Mouse (Mus musculus): ENCODE results near the gene Pigq. TPM values are rescaled to one million over a fixed set of nuclear protein-coding genes. Genes with fewer than 3 reads are reported as not detected.

Gene Pigq
- total and polyA plus RNA-seq, 3 experiments, result 41.4 to 431 (median 136) TPM

DNA sequence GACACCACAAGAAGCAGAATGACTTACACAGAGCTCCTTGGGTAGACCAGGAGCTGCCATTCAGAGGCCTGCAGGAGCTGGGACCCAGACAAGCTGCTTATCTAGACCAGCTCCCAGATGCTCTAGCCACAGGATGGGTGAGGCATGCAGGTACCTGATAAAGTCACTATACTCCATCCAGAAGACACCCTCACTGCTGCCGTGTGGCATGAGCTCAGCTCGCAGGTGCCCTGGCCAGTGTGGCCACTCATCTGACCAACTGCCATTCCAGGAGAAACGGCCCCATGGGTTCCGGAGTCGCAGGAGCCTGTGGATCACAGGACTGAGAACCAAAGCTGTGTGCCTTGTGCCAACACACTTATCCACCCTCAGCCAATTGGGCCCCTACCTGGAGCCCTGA, 16.8 kb upstream of the Pigq start:
- H3K27me3 ChIP-seq (ENCODE audit: insufficient read depth, low read length), result no peaks in the 10 kb centered on the region; the same call in 1 of the 2 replicates
- DNase-seq (ENCODE audit: low spot score), result peak; percentile 65
- ATAC-seq (ENCODE audit: extremely low read depth, insufficient number of reproducible peaks, low FRiP score, poor library complexity, severe bottlenecking), result peak; percentile 80
- H3K9me3 ChIP-seq (replicated peaks), result no peaks in the 10 kb centered on the region
- peaks cover 61% of the 10 kb centered on the region for H3K4me1 ChIP-seq (ENCODE audit: insufficient read depth, low read depth, low read length)
- peak; percentile 94 for TF ChIP-seq TAL1 (conservative IDR thresholded peaks at IDR 0.05; ENCODE audit: low read depth, low read length)
- no peak for TF ChIP-seq GATA1 (IDR thresholded peaks at IDR 0.05; ENCODE audit: borderline replicate concordance, low read length)
- peaks cover 94% of the 10 kb centered on the region for H3K36me3 ChIP-seq (replicated peaks)
- H3K4me3 ChIP-seq (ENCODE audit: low read depth, low read length), result peak overlapping the region; percentile 58; the same call in 1 of the 2 replicates

DNA sequence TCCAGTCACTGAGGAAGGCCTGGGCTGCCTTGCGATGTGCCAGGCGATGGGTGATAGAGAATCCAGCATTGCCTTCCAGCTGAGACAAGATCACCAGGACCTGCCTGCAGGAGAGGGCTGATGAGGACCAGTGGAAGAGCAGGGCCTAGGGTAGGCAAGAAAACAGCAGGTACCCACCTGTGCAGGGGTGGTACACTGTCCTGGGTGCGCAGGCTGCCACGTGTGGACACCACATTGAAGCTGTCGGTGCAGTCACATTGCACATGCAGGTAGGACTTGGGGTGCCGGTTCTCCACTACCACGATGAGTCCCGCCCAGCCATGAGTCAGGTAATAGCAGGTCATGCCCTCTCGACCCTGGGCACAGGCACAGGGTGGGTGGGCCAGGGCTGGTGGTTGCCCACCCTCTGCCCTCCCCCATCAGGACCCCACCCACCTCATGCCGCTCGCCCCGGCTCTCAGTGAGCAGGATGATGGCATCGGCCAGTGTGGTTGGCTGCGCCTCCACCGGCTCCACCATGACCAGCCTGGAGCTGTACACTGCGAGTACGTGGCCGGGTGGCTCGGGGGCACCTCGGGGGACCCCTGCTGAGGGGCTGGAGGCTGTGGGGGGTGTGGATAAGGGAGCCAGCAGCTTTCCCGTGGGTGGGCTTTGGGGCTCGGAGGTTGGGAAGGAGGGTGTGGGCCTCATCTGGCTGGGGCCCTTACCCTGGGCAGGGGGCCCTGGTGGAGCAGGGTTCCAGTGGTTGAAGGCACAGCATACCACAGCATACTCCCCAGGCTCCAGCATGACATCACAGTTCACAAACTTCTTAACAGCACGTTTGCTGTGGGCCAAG, 15.1 kb upstream of the Pigq start:
- Histone ChIP-seq H3K4me1 (ENCODE audit: insufficient read depth, low read depth, low read length) (peaks cover 55% of the 10 kb centered on the region), H3K4me3 (ENCODE audit: low read depth, low read length) (peak overlapping the region; percentile 13), H3K36me3 (replicated peaks) (peaks cover 87% of the 10 kb centered on the region), H3K9me3 (replicated peaks) (no peaks in the 10 kb centered on the region), H3K27me3 (ENCODE audit: insufficient read depth, low read length) (no peaks in the 10 kb centered on the region; the same call in 1 of the 2 replicates)
- DNase-seq (ENCODE audit: low spot score) (no peak), ATAC-seq (ENCODE audit: extremely low read depth, insufficient number of reproducible peaks, low FRiP score, poor library complexity, severe bottlenecking) (no peak)
- TF ChIP-seq TAL1 (conservative IDR thresholded peaks at IDR 0.05; ENCODE audit: low read depth, low read length), result no peak
- TF ChIP-seq CTCF (IDR thresholded peaks at IDR 0.05; ENCODE audit: low read depth, low read length), result no peak
- no peak for TF ChIP-seq GATA2 (IDR thresholded peaks at IDR 0.05; ENCODE audit: borderline replicate concordance, low read depth, low read length)
- TF ChIP-seq GATA1 (IDR thresholded peaks at IDR 0.05; ENCODE audit: borderline replicate concordance, low read length), result no peak
- TF ChIP-seq POLR2AphosphoS5 (IDR thresholded peaks at IDR 0.05; ENCODE audit: insufficient replicate concordance, low read depth, low read length), result no peak

GRCm38 (mm10) chr17:25958771-25959494, 14.2 kb upstream of the Pigq start:
- ATAC-seq (ENCODE audit: extremely low read depth, insufficient number of reproducible peaks, low FRiP score, poor library complexity, severe bottlenecking) (no peak), DNase-seq (ENCODE audit: low spot score) (no peak)
- TF ChIP-seq POLR2AphosphoS5 (IDR thresholded peaks at IDR 0.05; ENCODE audit: insufficient replicate concordance, low read depth, low read length) (no peak), TAL1 (conservative IDR thresholded peaks at IDR 0.05; ENCODE audit: low read depth, low read length) (no peak), CTCF (IDR thresholded peaks at IDR 0.05; ENCODE audit: low read depth, low read length) (no peak), GATA1 (IDR thresholded peaks at IDR 0.05; ENCODE audit: borderline replicate concordance, low read length) (no peak), GATA2 (IDR thresholded peaks at IDR 0.05; ENCODE audit: borderline replicate concordance, low read depth, low read length) (no peak)
- H3K27me3 ChIP-seq (ENCODE audit: insufficient read depth, low read length), result no peaks in the 10 kb centered on the region; the same call in 1 of the 2 replicates
- no peaks in the 10 kb centered on the region for H3K9me3 ChIP-seq (replicated peaks)
- peaks cover 78% of the 10 kb centered on the region for H3K36me3 ChIP-seq (replicated peaks)
- H3K4me1 ChIP-seq (ENCODE audit: insufficient read depth, low read depth, low read length), result peaks cover 45% of the 10 kb centered on the region
- 0 out of 2 replicates have a peak overlapping the region, but pooled peaks have one; percentile 13 for H3K4me3 ChIP-seq (ENCODE audit: low read depth, low read length)

GRCm38 (mm10) chr17:25957586-25958051, 12.9 kb upstream of the Pigq start:
- ATAC-seq (ENCODE audit: extremely low read depth, insufficient number of reproducible peaks, low FRiP score, poor library complexity, severe bottlenecking) (no peak), DNase-seq (ENCODE audit: low spot score) (no peak)
- Histone ChIP-seq H3K4me1 (ENCODE audit: insufficient read depth, low read depth, low read length) (peaks cover 32% of the 10 kb centered on the region), H3K9me3 (replicated peaks) (no peaks in the 10 kb centered on the region), H3K27me3 (ENCODE audit: insufficient read depth, low read length) (peaks cover 10% of the 10 kb centered on the region), H3K36me3 (replicated peaks) (peaks cover 65% of the 10 kb centered on the region), H3K4me3 (ENCODE audit: low read depth, low read length) (no peak overlapping the region)
- no peak for TF ChIP-seq GATA1 (IDR thresholded peaks at IDR 0.05; ENCODE audit: borderline replicate concordance, low read length)
- TF ChIP-seq GATA2 (IDR thresholded peaks at IDR 0.05; ENCODE audit: borderline replicate concordance, low read depth, low read length), result no peak
- TF ChIP-seq TAL1 (conservative IDR thresholded peaks at IDR 0.05; ENCODE audit: low read depth, low read length), result no peak
- no peak for TF ChIP-seq CTCF (IDR thresholded peaks at IDR 0.05; ENCODE audit: low read depth, low read length)
- no peak for TF ChIP-seq POLR2AphosphoS5 (IDR thresholded peaks at IDR 0.05; ENCODE audit: insufficient replicate concordance, low read depth, low read length)

DNA sequence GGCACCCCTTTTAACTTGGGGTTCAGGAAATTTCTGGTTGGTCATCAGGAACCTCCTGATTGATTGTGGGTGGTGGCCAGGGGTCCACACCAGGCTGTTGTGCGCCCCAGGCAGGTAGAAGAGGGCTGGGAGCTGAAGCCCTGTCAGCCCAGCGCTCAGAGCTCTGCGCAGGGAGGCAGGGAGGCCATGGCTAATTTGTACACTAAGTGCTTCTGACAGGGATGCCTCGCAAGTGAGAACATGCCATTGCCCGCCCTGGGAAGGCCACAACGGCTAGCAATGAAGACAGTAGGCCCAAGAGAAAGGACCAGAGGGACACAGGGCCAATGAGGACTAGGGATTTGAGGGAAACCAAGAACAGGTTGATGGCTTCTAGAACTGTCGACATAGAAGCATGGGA, 11.9 kb upstream of the Pigq start:
- H3K27me3 ChIP-seq (ENCODE audit: insufficient read depth, low read length), result peaks cover 20% of the 10 kb centered on the region
- H3K4me1 ChIP-seq (ENCODE audit: insufficient read depth, low read depth, low read length), result peaks cover 30% of the 10 kb centered on the region
- peaks cover 55% of the 10 kb centered on the region for H3K36me3 ChIP-seq (replicated peaks)
- ATAC-seq (ENCODE audit: extremely low read depth, insufficient number of reproducible peaks, low FRiP score, poor library complexity, severe bottlenecking) (no peak), DNase-seq (ENCODE audit: low spot score) (no peak)
- H3K4me3 ChIP-seq (ENCODE audit: low read depth, low read length), result no peak overlapping the region
- TF ChIP-seq GATA1 (IDR thresholded peaks at IDR 0.05; ENCODE audit: borderline replicate concordance, low read length), result no peak
- no peak for TF ChIP-seq CTCF (IDR thresholded peaks at IDR 0.05; ENCODE audit: low read depth, low read length)
- no peak for TF ChIP-seq POLR2AphosphoS5 (IDR thresholded peaks at IDR 0.05; ENCODE audit: insufficient replicate concordance, low read depth, low read length)
- no peak for TF ChIP-seq TAL1 (conservative IDR thresholded peaks at IDR 0.05; ENCODE audit: low read depth, low read length)
- TF ChIP-seq GATA2 (IDR thresholded peaks at IDR 0.05; ENCODE audit: borderline replicate concordance, low read depth, low read length), result no peak
- peaks cover 3% of the 10 kb centered on the region for H3K9me3 ChIP-seq (replicated peaks)

DNA sequence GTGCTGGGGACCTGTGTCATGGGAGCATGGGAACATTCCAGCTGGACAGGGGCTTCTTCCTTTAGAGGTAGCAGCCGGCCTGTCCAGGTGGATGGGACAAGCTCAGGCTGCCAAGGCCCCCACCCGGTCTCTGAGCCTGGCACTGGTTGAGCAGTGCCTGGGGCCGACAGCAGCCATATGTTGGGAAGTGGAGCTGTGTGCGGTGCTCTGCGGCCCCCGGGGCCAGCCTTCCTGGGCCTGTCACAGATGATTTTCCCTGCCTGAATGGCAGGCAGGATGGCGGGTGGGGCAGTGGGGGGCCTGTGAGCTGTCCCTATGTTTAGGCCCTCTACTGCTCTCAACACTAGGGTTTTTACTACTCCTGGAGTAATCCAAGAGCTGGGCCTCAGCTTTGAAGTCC, 11.5 kb upstream of the Pigq start:
- peaks cover 5% of the 10 kb centered on the region for H3K9me3 ChIP-seq (replicated peaks)
- DNase-seq (ENCODE audit: low spot score) (no peak), ATAC-seq (ENCODE audit: extremely low read depth, insufficient number of reproducible peaks, low FRiP score, poor library complexity, severe bottlenecking) (no peak)
- H3K36me3 ChIP-seq (replicated peaks), result peaks cover 51% of the 10 kb centered on the region
- H3K27me3 ChIP-seq (ENCODE audit: insufficient read depth, low read length), result peaks cover 24% of the 10 kb centered on the region
- no peak overlapping the region for H3K4me3 ChIP-seq (ENCODE audit: low read depth, low read length)
- TF ChIP-seq GATA1 (IDR thresholded peaks at IDR 0.05; ENCODE audit: borderline replicate concordance, low read length) (no peak), TAL1 (conservative IDR thresholded peaks at IDR 0.05; ENCODE audit: low read depth, low read length) (no peak), GATA2 (IDR thresholded peaks at IDR 0.05; ENCODE audit: borderline replicate concordance, low read depth, low read length) (no peak), CTCF (IDR thresholded peaks at IDR 0.05; ENCODE audit: low read depth, low read length) (no peak), POLR2AphosphoS5 (IDR thresholded peaks at IDR 0.05; ENCODE audit: insufficient replicate concordance, low read depth, low read length) (no peak)
- peaks cover 30% of the 10 kb centered on the region for H3K4me1 ChIP-seq (ENCODE audit: insufficient read depth, low read depth, low read length)
